Mouse (Mus musculus): ENCODE measurements around the gene Rnf11. TPM values are rescaled to one million over a fixed set of nuclear protein-coding genes. Genes with fewer than 3 reads are reported as not detected.

Gene Rnf11
- total RNA-seq, 1 experiment from 2014 or later, result 50.2 TPM

Other genes with a start within 250 kb of the Rnf11 start
- 83.5 to 103 TPM (median 93.7 TPM) in 3 replicates for gene Eps15, start 204.5 kb downstream of the Rnf11 start, total RNA-seq (2017)
- gene Ttc39a, start 78.1 kb downstream of the Rnf11 start, total RNA-seq (2017), result not detected in 3 replicates
- not detected in 3 replicates for gene 4930522H14Rik, start 46.6 kb upstream of the Rnf11 start, total RNA-seq (2017)
- gene Cdkn2c, start 182.5 kb upstream of the Rnf11 start, total RNA-seq (2017), result 13.2 to 18.8 TPM (median 16.2 TPM) in 3 replicates
- 38.0 to 46.6 TPM (median 46.0 TPM) in 3 replicates for gene Faf1, start 191.9 kb upstream of the Rnf11 start, total RNA-seq (2017)